Mouse (Mus musculus) spleen, postnatal 4 days (tissue): ENCODE measurements around the gene Ubac2.
"Not testable (repeated sequence)": the region's sequence is repeated elsewhere in the genome, so short reads cannot be mapped to it uniquely, and the experiment has no call there.

Experiments used
- DNase-seq, 2 experiments: peaks; one replicate each; pipeline ENCODE4 v3.0.0; 2022; ENCODE audit warnings: low spot score in 2 of 2

The Ubac2 gene

DNA sequence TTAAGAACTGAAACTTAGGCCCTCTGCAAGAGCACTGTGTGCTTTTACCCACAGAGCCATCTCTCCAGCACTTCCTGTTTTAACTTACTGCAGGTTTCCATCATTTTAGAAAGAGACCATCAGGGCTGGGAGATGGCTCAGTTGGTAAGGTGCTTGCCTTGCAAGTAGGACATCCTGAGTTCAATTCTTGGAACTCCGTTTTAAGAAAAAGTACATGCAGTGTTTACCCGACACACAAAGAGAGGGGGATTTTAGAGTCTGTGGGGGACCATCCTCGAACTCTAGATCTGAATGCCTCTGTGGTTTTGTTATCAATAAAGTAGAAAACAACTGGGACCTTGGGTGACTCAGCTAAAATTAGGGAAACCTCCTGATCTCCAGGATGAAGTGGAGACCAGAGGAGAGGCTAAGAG is 163.0 kb downstream of the Ubac2 start:
- no peak for DNase-seq

DNA sequence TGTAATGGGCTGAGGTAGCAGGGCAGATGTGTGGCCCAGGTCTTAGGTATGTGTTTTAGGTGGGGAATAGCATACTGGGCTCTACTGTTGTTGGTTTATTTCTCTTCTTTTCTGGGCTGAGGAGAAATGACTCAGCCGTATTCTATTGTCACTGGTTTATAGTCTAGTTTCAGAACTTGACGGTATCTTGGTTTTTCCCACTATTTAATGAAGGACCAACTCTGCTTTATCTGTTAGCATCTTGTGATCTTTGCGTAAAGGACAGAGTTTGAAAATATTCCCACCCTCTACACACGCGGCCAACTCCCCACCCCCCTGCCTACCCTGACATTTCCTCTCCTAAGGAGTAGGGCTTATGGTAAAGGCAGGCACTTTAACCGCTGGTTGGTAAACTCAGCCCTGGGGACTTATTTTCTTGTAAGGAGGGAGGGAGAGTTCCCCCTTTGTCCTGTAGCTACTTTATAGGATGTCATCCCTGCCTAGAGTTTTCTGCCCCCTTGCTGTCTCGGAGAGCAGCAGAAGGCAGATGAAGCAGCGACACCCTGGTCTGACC is 163.8 kb downstream of the Ubac2 start:
- no peak for DNase-seq

DNA sequence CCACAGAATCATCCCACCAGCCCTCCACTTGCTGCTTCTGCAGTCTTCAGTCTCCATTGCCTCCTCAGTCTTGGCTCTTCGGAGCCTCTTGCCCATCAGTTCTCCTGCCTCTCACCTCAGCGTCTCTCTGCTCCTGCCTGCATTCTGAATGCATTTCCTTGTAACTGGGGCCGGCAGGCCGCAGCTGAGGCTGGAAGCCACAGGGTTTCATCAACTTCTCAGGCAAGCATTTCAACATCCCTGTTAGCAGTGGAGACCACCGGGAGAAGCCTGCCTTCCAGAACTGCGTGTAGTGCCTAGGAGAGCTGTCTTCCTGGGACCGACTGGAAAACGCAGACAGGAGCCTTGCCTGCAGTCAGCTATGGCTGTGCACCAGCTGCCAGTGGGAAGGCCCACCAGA is 169.4 kb downstream of the Ubac2 start:
- no peak for DNase-seq

DNA sequence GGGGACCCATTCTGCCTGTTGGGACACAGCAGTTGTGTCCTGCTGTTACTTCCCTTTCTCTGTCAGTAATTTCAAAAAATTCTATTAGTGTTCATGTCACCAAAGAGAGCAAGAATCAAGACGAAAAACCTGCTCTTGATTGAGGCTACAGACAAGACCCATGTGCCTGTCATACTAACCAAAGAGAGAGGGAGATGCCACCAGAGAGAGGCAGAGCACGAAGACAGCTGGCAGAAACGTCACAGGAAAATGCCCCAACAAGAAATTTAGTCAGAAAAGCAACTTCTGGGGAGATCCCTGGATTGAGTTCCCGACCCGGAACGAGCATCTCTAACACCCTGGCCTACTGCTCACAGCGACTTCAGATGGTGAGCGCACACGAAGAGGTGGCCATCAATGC is 170.4 kb downstream of the Ubac2 start:
- DNase-seq: no peak

DNA sequence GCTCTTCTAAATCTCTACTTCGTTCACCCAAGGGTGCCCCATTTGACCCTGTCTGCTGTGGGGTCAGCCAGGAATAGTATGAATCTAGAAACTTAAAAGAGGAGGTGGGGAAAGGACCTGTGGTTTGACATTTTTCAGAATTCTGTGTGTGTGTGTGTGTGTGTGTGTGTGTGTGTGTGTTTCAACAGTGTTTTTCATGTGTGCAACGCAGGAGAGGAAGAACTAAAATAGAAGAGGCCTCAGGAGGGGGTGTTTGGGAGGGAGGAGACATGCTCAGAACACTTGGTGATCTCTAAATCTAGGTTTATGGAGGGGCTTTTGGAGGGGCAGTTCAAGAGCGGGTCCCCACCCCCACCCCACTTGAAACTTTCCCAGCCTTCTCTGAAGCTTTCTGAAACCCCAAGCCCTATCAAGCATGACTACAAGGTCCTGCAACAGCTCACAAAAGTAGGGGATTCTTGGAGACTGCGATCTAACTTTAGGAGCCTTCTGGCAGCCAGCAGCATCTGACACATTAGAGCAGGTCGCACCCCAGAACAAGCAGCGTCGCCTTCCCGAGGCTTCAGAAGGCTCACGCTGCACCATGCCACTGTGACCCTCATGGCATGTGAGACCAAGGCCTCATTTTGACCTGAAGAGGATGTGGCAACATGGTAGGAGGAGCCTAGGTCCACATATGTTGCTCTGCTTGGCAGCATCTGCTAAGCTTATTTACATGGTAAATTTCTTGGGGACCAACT is 174.6 kb downstream of the Ubac2 start:
- peak in 1 of 2 experiments; percentile 41 for DNase-seq

DNA sequence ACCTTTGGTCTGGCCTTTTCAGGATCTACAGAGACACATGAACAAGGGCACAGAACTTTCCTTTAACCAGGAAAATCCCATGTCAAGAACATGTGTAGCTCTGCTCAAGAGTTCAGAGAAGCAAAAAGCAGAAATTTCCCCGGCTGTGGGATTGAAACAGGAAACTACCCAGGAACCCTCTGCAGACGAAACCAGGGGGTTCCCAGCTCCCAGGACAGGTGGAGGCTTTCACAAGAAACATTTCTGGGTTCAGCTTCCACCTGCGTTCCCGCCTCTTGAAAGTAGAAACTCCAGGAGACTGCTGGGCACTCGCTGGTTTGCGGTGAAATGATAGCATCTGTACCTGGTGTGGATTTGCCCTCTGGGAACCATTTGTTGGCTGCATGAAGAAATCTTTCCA is 178.5 kb downstream of the Ubac2 start:
- no peak for DNase-seq

DNA sequence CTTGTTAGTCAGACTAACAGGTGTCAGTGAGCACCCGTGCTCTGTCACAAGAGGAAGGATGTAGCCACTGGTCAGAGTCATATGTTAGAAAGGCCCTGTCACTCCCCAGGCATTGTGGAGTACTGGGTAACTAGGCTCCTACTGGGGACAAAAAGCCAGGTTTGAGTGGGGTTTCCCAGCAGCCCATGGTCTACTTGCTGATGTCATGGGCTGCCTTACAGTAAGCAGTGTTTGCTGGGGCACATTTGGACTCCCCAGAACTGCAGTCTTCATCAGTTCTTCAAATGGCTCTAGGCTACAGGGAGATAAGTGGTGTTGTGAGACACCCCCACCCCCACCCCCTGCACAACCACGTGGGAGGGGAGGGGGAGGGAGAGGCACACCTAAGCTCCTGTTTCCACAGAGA is 179.5 kb downstream of the Ubac2 start:
- no peak for DNase-seq

DNA sequence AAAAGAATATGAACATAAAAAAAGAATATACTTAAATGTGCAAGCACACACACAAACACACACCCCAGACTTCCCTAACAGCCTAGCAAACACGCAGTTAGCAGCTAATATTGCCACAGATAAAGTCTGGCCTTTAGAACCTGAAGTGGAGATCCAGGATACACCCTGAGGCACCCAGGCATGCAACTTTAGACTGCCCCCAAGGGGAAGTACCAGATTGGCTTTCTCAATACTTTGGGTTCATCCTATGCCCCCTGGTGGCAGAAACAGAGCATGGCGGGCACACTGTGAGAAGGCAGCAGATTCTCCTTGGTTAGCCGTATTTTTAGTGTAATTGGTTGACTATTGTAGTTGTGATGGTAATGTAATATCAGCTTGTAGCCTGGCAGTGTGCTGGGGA is 182.2 kb downstream of the Ubac2 start:
- peak; percentile 85 to 92 for DNase-seq

DNA sequence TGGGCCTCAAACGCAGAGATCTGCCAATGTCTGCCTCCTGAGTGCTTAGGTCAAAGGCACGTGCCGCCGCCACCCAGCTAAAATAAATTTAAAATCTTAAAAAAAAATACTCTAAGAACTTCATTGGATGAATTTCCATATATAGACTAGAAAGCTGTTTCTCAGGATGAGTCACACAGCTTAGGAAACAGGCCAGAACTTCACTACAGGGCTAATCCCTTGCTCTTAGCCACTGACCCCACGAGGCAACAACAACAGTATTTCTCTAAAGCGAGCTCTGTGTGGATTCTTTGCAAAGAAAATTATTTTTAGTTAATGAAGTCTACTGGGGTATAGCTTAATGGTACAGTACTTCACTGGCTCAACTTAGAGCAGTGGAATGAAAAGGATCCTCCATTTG is 183.0 kb downstream of the Ubac2 start:
- DNase-seq: no peak

DNA sequence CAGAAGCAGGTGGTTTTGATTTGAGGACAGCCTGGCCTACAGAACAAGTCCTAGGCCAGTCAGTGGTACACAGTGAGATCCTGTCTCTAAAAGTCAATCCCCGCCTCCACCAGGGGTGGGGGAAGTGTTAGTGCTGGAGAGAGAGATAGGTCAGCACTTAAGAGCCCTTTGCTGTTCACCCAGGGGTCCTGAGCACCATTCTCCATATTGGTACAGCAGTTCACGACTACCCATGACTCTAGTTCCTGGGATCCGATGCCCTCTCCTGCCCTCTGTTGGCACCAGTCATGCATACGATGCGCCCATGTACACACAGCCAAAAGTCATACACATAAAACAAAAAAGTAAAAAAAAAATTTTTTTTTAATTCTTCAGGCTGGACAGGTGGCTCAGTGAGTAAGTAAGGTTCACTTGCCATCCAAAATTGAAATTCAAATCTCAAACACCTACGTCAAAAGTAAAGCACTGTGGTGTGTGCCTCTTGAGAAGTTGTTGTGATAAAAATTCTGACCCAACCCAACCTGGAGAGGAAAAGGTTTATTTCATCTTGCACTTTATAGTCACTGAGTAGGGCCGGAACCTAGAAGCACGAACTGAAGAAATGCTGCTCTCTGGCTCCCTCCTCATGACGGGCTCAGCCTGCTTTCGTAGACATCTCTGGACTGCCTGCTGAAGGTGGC is 184.1 kb downstream of the Ubac2 start:
- no peak for DNase-seq

DNA sequence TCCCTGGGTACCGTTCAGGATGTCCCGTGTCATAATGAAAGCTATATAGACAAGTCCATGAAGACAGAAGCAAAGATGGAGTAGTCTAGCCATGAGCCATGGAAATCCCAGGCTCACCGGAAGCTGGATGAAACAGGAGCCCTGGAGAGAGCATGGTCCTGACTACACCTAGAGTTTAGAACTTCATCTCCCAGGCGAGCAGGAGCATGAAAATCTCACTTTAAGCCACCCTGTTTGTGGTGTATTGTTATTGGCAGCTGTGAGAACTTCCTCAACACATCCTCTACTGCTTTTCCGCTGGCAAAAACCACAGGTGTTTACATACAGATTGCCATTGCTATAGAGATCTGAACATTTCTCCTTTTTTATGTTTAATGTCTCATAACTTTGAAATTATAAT is 185.2 kb downstream of the Ubac2 start:
- no peak for DNase-seq

DNA sequence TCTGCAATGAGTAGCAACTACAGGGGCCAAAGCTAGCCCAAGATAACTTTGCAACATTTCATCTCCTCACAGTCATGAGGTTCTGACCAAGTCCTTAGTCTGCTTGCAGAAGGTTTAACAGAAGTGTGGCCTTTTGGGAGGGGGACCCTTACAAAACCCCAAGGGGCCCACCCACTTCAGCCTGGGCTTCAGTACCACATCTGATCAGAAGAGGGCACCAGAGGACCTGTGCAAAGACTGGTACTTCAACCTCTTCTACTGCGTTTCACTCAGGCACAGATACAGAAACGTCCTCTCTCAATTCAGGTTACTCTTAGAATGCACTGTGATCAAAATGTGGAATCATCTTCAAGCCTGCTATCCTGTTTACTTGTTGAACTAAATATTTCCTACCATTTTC is 186.1 kb downstream of the Ubac2 start:
- DNase-seq: peak; percentile 76 to 91

DNA sequence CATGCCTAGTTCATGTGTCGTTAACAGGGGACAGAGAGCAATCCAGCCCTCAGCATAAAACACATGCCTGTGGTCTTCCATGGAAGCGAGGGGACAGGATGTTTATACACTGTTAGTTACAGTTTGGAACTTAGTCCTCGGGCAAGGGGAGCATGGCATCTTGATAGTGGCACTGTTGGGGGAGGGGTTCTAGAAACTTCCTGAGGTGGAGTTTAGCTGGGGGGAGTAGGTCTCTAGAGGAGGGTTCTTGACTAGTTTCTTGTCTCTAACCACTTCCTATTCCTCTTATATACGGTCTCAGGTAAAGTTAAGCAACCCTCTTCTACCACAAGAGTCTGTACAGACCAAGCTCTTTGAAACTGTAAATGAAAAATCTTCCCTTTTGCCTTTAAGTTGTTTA is 187.8 kb downstream of the Ubac2 start:
- no peak for DNase-seq

DNA sequence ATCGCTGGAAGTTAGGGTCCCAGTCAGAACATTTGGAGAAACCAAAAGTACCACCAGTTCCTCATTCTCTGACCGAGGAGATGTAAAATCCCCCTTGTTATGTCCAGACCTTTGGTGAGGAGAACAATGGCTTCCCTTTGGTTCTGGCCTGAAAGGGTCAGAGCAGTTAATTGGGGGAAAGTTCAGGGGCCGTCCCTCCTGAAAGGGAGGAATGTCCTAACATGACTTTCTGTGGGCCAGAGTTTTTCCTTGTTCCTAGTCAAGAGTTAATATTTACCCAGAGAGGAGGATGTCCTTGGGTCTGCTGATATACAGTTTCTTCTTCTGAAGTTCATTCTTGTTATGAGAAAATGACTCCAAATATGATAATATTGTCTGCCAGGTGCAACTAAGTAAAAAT is 189.6 kb downstream of the Ubac2 start:
- not testable (repeated sequence) for DNase-seq

DNA sequence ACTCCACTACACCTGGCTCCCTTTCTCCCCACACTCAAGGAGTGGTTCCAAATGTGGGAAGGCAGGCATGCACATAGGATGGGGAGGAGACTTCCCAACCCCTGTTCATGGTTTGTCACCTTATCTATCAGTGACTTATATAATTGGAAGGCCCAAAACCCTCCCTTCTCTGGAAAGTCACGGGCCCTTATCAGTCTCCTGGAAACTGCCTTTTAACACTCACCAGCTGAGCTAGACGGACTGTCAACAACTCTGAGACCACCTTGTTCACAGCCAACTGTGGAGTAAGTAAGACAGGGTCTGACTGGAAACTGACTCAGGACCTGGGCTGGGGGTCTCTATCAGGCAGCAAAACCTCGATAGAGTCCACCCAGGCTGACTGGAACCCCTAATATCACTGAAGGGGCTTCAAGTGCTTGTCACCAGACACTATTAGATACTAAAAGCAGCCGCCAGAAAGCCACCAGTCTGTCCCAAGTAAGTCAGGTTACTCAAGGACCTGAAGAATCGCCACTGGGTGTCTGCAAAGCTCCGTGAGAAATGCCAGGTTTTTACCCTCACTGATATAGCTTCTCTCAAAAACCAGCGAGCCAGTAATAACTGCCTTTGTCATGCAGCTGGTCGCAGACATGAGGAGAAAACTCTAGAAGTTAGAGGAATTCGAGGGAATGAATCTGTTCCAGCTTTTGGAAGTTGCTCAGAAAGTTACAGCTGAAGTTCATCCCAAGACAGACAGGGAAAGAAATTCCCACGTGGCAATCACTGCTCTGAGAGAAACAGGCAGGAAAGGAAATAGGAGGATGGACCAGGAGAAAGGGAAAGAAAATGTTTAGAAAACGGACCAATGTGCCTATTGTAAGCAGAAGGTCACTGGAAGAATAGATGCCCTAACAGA is 190.6 kb downstream of the Ubac2 start:
- no peak for DNase-seq

DNA sequence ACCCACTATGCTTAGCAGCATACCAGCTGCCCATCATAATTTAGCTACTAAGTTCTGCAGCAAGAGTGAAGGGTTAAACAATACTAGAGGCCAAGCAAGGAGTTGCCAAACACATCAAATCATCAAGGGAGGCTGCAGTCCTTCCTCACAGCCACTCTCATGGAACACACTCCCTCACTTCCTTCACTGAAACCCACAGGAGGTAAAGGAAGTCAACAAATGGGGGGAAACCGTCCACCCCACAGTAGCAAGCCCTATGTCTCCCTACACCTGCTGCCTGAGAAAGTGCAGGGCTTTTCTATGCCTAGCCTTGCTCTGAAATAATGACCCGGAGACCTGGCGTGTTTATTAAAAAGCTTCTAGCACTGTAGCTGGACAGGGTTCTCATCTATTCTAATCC is 191.5 kb downstream of the Ubac2 start:
- no peak for DNase-seq
